Mouse (Mus musculus) brain, embryonic 14.5 days (tissue): ENCODE data around the gene Yes1. TPM values are rescaled to one million over a fixed set of nuclear protein-coding genes. Genes with fewer than 3 reads are reported as not detected.

Source experiments
- DNase-seq: peaks from one replicate; pipeline ENCODE4 v3.0.0-alpha.2; 2011; ENCODE audit warnings: low read depth
- CTCF ChIP-seq: fragments of 200-500 bp; IDR thresholded peaks from 2 replicates; pipeline ENCODE4 v1.5.1; 2012; ENCODE audit warnings: inconsistent platforms, mild to moderate bottlenecking, moderate library complexity, borderline replicate concordance; ENCODE audit not compliant: insufficient read depth, insufficient read length; ENCODE audit errors: extremely low read depth
- POLR2A ChIP-seq: fragments of 200-500 bp; IDR thresholded peaks from 2 replicates; pipeline ENCODE4 v1.6.1; 2012; ENCODE audit warnings: mild to moderate bottlenecking, inconsistent platforms, borderline replicate concordance; ENCODE audit not compliant: poor library complexity, insufficient read depth, insufficient read length, severe bottlenecking; ENCODE audit errors: extremely low read depth
- polyA plus RNA-seq: library from polyadenylated mRNA; depleted of rRNA; stranded (reverse); fragments of >200 nt; gene quantifications from 2 replicates; pipeline ENCODE4 v1.2.3, GENCODE M21; 2012; rRNA removed

The Yes1 gene
- 6.4 and 10.3 TPM in 2 replicates for polyA plus RNA-seq

- DNase-seq, result peak; percentile 93
- TF ChIP-seq CTCF (no peak), POLR2A (peak; percentile 98)
These were observed at the start of gene Yes1 for GRCm38 (mm10) chr5:32610801-32611340. Yes1 (plus strand) TSS chr5:32611171.

GRCm38 (mm10) chr5:32564697-32565096, 46.3 kb upstream of the Yes1 start:
- no peak for DNase-seq
- TF ChIP-seq POLR2A, result no peak
- TF ChIP-seq CTCF, result no peak

GRCm38 (mm10) chr5:32571802-32572201, 39.2 kb upstream of the Yes1 start:
- no peak for DNase-seq
- TF ChIP-seq POLR2A (no peak), CTCF (no peak)

GRCm38 (mm10) chr5:32588136-32588535, 22.8 kb upstream of the Yes1 start:
- DNase-seq, result peak; percentile 83
- TF ChIP-seq CTCF (peak; percentile 81), POLR2A (no peak)

GRCm38 (mm10) chr5:32593793-32594192, 17.2 kb upstream of the Yes1 start:
- TF ChIP-seq CTCF (no peak), POLR2A (no peak)
- DNase-seq, result peak; percentile 28

GRCm38 (mm10) chr5:32594358-32594757, 16.6 kb upstream of the Yes1 start:
- TF ChIP-seq CTCF (no peak), POLR2A (no peak)

GRCm38 (mm10) chr5:32605911-32606310, 5.1 kb upstream of the Yes1 start:
- TF ChIP-seq POLR2A (no peak), CTCF (no peak)
- no peak for DNase-seq

More at GRCm38 (mm10) chr5:32594358-32594757, 16.6 kb upstream of the Yes1 start:
- DNase-seq, result no peak

GRCm38 (mm10) chr5:32607776-32608355, 3.1 kb upstream of the Yes1 start:
- no peak for DNase-seq
- TF ChIP-seq POLR2A (no peak), CTCF (no peak)

- TF ChIP-seq CTCF, result no peak
- TF ChIP-seq POLR2A, result no peak
- no peak for DNase-seq
These were observed 2.5 kb upstream of the Yes1 start for GRCm38 (mm10) chr5:32608516-32608915.

GRCm38 (mm10) chr5:32610064-32610800, 739 bp upstream of the Yes1 start:
- DNase-seq, result peak; percentile 72
- no peak for TF ChIP-seq CTCF

GRCm38 (mm10) chr5:32611341-32611961, 480 bp downstream of the Yes1 start:
- peak; percentile 60 for DNase-seq
- no peak for TF ChIP-seq CTCF
- TF ChIP-seq POLR2A, result no peak
